Mouse (Mus musculus): ENCODE data around the gene Trim46.

DNA sequence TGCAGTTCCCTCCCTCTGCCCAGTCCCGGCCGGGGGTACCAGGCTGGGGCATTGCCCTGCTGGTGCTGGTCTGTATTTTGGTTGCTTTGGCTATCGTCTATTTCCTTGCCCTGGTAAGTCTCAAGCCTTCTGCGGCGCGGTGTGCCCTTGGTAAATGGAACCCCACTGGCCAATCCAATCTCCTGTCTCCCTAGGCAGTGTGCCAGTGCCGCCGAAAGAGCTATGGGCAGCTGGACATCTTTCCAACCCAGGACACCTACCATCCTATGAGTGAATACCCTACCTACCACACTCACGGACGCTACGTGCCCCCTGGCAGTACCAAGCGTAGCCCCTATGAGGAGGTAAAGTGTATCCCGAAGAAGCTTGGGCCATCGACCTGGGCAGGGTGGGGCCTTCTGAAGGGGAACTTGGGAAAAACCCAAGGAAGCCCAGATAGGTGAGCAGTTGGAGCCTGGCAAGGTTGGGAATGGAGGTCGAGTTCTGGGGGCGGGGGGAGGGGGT is 14.3 kb downstream of the Trim46 start:
- TF ChIP-seq CTCF (IDR thresholded peaks at IDR 0.05; ENCODE audit: low read depth) (no peak), EP300 (IDR thresholded peaks at IDR 0.05; ENCODE audit: low read depth) (no peak)

Measured in heart, postnatal 0 days (tissue).